Mouse (Mus musculus) heart, embryonic 14.5 days (tissue): ENCODE results near the gene Kiss1r. TPM values are rescaled to one million over a fixed set of nuclear protein-coding genes. Genes with fewer than 3 reads are reported as not detected.
A peak's percentile ranks its signal among the peaks of the same experiment; 100 is the strongest.

Experiments
- ATAC-seq: fragments of 200-750 bp; cut with Nextera tagmentation; 2 replicates; pipeline ENCODE4 v1.8.0; 2017; ENCODE audit warnings: low read depth, moderate TSS enrichment; ENCODE audit not compliant: insufficient number of reproducible peaks, insufficient read depth, low FRiP score
- H3K27ac ChIP-seq, 2 experiments: fragments of 200-500 bp in 1 of 2; fragments of 300-500 bp in 1 of 2; sonication (generic) in 1 of 2; replicated peaks in 1 of 2; 2 replicates each; pipeline ENCODE4 v1.5.1; 2012 to 2014; ENCODE audit warnings: low read depth in 2 of 2, low read length in 2 of 2, control low read depth in 1 of 2, mild to moderate bottlenecking in 1 of 2, mixed read lengths in 1 of 2; ENCODE audit not compliant: control insufficient read depth in 1 of 2, insufficient read depth in 1 of 2
- H3K27me3 ChIP-seq: fragments of 300-500 bp; sonication (generic); 2 replicates; pipeline ENCODE4 v1.6.1; 2014; ENCODE audit warnings: mild to moderate bottlenecking, low read length, control low read depth; ENCODE audit not compliant: control insufficient read depth, insufficient read depth
- H3K36me3 ChIP-seq: fragments of 300-500 bp; sonication (generic); 2 replicates; pipeline ENCODE4 v1.6.1; 2014; ENCODE audit warnings: mild to moderate bottlenecking, control low read depth, low read length, mixed read lengths; ENCODE audit not compliant: control insufficient read depth, insufficient read depth
- H3K4me1 ChIP-seq, 2 experiments: fragments of 200-500 bp in 1 of 2; fragments of 300-500 bp in 1 of 2; sonication (generic) in 1 of 2; 2 replicates each; pipeline ENCODE4 v1.6.1; 2012 to 2014; ENCODE audit warnings: low read length in 2 of 2, control low read depth in 1 of 2, mixed read lengths in 1 of 2; ENCODE audit not compliant: control insufficient read depth in 2 of 2, insufficient read depth in 2 of 2
- H3K4me2 ChIP-seq: fragments of 300-500 bp; sonication (generic); 2 replicates; pipeline ENCODE4 v1.6.1; 2014; ENCODE audit warnings: mild to moderate bottlenecking, low read length
- H3K4me3 ChIP-seq, 2 experiments: fragments of 200-500 bp in 1 of 2; fragments of 300-500 bp in 1 of 2; sonication (generic) in 1 of 2; 2 replicates each; pipeline ENCODE4 v1.5.1; 2012 to 2014; ENCODE audit warnings: low read length in 2 of 2, mild to moderate bottlenecking in 2 of 2, control low read depth in 1 of 2, low read depth in 1 of 2, moderate library complexity in 1 of 2; ENCODE audit not compliant: control insufficient read depth in 1 of 2, insufficient read depth in 1 of 2
- H3K9ac ChIP-seq: fragments of 300-500 bp; sonication (generic); 2 replicates; pipeline ENCODE4 v1.6.1; 2014; ENCODE audit warnings: mild to moderate bottlenecking, low read length
- H3K9me3 ChIP-seq: fragments of 300-500 bp; sonication (generic); 2 replicates; pipeline ENCODE4 v1.6.1; 2016; ENCODE audit warnings: low read length, control low read depth; ENCODE audit not compliant: control insufficient read depth
- WGBS: fragments of 180-500 bp; shearing (Covaris S2); extraction: QIAGEN DNeasy Blood & Tissue Kit; methylation state at CpG from one replicate; pipeline ENCODE4 v1.1.7; 2014; 5-methylcytosine and 5-hydroxymethylcytosine counted together
- polyA plus RNA-seq: library from polyadenylated mRNA; unstranded; fragments of >200 nt; fragmentation: Nextera tagmentation; extraction: Ambion mirVana; gene quantifications from 2 replicates; pipeline ENCODE4 v1.2.1, GENCODE M21; 2014

The Kiss1r gene
- polyA plus RNA-seq, 1 experiment from 2014 or later = 0.70 TPM

- H3K36me3 ChIP-seq = no peaks in the 10 kb centered on the region
- ATAC-seq = no peak
- H3K27me3 ChIP-seq = peaks cover 62% of the 10 kb centered on the region
- 0 out of 4 replicates have a peak overlapping the region, but pooled peaks of 1 of the 2 experiments have one; percentile 7 for H3K4me3 ChIP-seq
- H3K9me3 ChIP-seq = no peaks in the 10 kb centered on the region
- no peak overlapping the region for H3K9ac ChIP-seq
- peaks cover 10 to 32% of the 10 kb centered on the region in 2 experiments for H3K4me1 ChIP-seq
- 9% methylated on average over 21 of the region's 21 CpGs for WGBS
- H3K27ac ChIP-seq = no peak overlapping the region
- H3K4me2 ChIP-seq = peak overlapping the region; percentile 40; the same call in 1 of the 2 replicates
Measured at GRCm38 (mm10) chr10:79919251-79919849, 2.6 kb downstream of the Kiss1r start.

GRCm38 (mm10) chr10:79920056-79920890, 3.5 kb downstream of the Kiss1r start:
- Histone ChIP-seq H3K9me3 (no peaks in the 10 kb centered on the region), H3K4me1 (peaks cover 8 to 28% of the 10 kb centered on the region in 2 experiments), H3K4me3 (peak overlapping the region in 1 of 2 experiments; percentile 38; a peak in 1 of 4 replicates), H3K27me3 (peaks cover 62% of the 10 kb centered on the region), H3K27ac (no peak overlapping the region), H3K36me3 (no peaks in the 10 kb centered on the region), H3K9ac (no peak overlapping the region), H3K4me2 (peak overlapping the region; percentile 69; the same call in 1 of the 2 replicates)
- WGBS = 26% methylated on average over 26 of the region's 26 CpGs
- no peak for ATAC-seq

- H3K4me2 ChIP-seq = peak within 1 kb of the TSS; percentile 69
- H3K36me3 ChIP-seq = no peaks in the 10 kb centered on the region
- H3K9ac ChIP-seq = peak within 1 kb of the TSS; percentile 47
- H3K4me1 ChIP-seq = peaks cover 7 to 29% of the 10 kb centered on the region in 2 experiments
- H3K4me3 ChIP-seq = peak within 1 kb of the TSS; percentile 14 to 38
- ATAC-seq = no peak
- peaks cover 62% of the 10 kb centered on the region for H3K27me3 ChIP-seq
- H3K9me3 ChIP-seq = no peaks in the 10 kb centered on the region
- H3K27ac ChIP-seq = no peak within 1 kb of the TSS
- WGBS = 9% methylated on average over 40 of the region's 41 CpGs
Measured at GRCm38 (mm10) chr10:79920958-79921535, 4.3 kb downstream of the Kiss1r start, which contains the start of gene R3hdm4. Gene R3hdm4, minus strand, starts transcription at chr10:79921208.

GRCm38 (mm10) chr10:79921572-79921971, 4.8 kb downstream of the Kiss1r start:
- no peaks in the 10 kb centered on the region for H3K36me3 ChIP-seq
- peak overlapping the region; percentile 69 for H3K4me2 ChIP-seq
- ATAC-seq = no peak
- WGBS = 2% methylated on average over 34 of the region's 34 CpGs
- no peaks in the 10 kb centered on the region for H3K9me3 ChIP-seq
- H3K27ac ChIP-seq = no peak overlapping the region
- peak overlapping the region; percentile 47 for H3K9ac ChIP-seq
- peaks cover 11 to 32% of the 10 kb centered on the region in 2 experiments for H3K4me1 ChIP-seq
- H3K27me3 ChIP-seq = peaks cover 62% of the 10 kb centered on the region
- peak overlapping the region; percentile 14 to 38 for H3K4me3 ChIP-seq

- Histone ChIP-seq H3K4me1 (peaks cover 9 to 39% of the 10 kb centered on the region in 2 experiments), H3K4me3 (peak overlapping the region in 1 of 2 experiments; percentile 93; a peak in 2 of 4 replicates), H3K9ac (0 out of 2 replicates have a peak overlapping the region, but pooled peaks have one; percentile 95), H3K9me3 (no peaks in the 10 kb centered on the region), H3K4me2 (peak overlapping the region; percentile 83), H3K27me3 (peaks cover 33% of the 10 kb centered on the region), H3K27ac (peak overlapping the region in 1 of 2 experiments; percentile 94; a peak in 1 of 4 replicates), H3K36me3 (no peaks in the 10 kb centered on the region)
- ATAC-seq = no peak
- WGBS = 9% methylated on average over 29 of the region's 29 CpGs
Measured at GRCm38 (mm10) chr10:79924998-79925784, 8.4 kb downstream of the Kiss1r start.

- Histone ChIP-seq H3K9me3 (no peaks in the 10 kb centered on the region), H3K9ac (peak overlapping the region; percentile 95), H3K4me1 (peaks cover 9 to 33% of the 10 kb centered on the region in 2 experiments), H3K4me3 (peak overlapping the region; percentile 89 to 93), H3K27ac (peak overlapping the region; percentile 38 to 94; a peak in 3 of 4 replicates), H3K4me2 (peak overlapping the region; percentile 83), H3K27me3 (peaks cover 25% of the 10 kb centered on the region), H3K36me3 (peaks cover 4% of the 10 kb centered on the region)
- WGBS = 6% methylated on average over 15 of the region's 15 CpGs
- no peak for ATAC-seq
Measured at GRCm38 (mm10) chr10:79925785-79926490, 9.2 kb downstream of the Kiss1r start.
